Mouse (Mus musculus) liver, embryonic 14.5 days (tissue): ENCODE results near the gene Phf1. TPM values are rescaled to one million over a fixed set of nuclear protein-coding genes. Genes with fewer than 3 reads are reported as not detected.
A peak's percentile ranks its signal among the peaks of the same experiment; 100 is the strongest.

Source experiments
- ATAC-seq: fragments of 200-750 bp; cut with Nextera tagmentation; 2 replicates; pipeline ENCODE4 v1.8.0; 2017; ENCODE audit warnings: moderate number of reproducible peaks, mild to moderate bottlenecking, moderate library complexity; ENCODE audit not compliant: insufficient read depth
- DNase-seq, 3 experiments: peaks; one replicate each; pipeline ENCODE4 v3.0.0-alpha.2; 2012 to 2013; ENCODE audit warnings: low read depth in 3 of 3, low spot score in 3 of 3
- H3K27ac ChIP-seq: fragments of 300-500 bp; sonication (generic); 2 replicates; pipeline ENCODE4 v1.5.1; 2014; ENCODE audit warnings: moderate library complexity, mild to moderate bottlenecking, control low read depth, inconsistent platforms
- H3K27me3 ChIP-seq: fragments of 300-500 bp; sonication (generic); 2 replicates; pipeline ENCODE4 v1.6.1; 2014; ENCODE audit warnings: mild to moderate bottlenecking, low read length, moderate library complexity; ENCODE audit not compliant: control insufficient read depth, insufficient read depth
- H3K36me3 ChIP-seq: fragments of 300-500 bp; sonication (generic); replicated peaks from 2 replicates; pipeline ENCODE4 v1.6.1; 2014; ENCODE audit warnings: low read depth; ENCODE audit not compliant: control insufficient read depth, insufficient read depth
- H3K4me1 ChIP-seq, 2 experiments: fragments of 200-500 bp in 1 of 2; fragments of 300-500 bp in 1 of 2; sonication (generic) in 1 of 2; replicated peaks; 2 replicates each; pipeline ENCODE4 v1.6.1; 2012 to 2014; ENCODE audit warnings: antibody characterized with exemption in 1 of 2, inconsistent platforms in 1 of 2, low read length in 1 of 2; ENCODE audit not compliant: control insufficient read depth in 2 of 2, insufficient read depth in 2 of 2
- H3K4me2 ChIP-seq: fragments of 300-500 bp; sonication (generic); 2 replicates; pipeline ENCODE4 v1.6.1; 2014; ENCODE audit warnings: low read depth, mild to moderate bottlenecking, control low read depth, moderate library complexity
- H3K4me3 ChIP-seq, 2 experiments: fragments of 200-500 bp in 1 of 2; fragments of 300-500 bp in 1 of 2; sonication (generic) in 1 of 2; 2 replicates each; pipeline ENCODE4 v1.5.1; 2012 to 2014; ENCODE audit warnings: low read depth in 2 of 2, low read length in 2 of 2, mild to moderate bottlenecking in 2 of 2, control low read depth in 1 of 2, inconsistent platforms in 1 of 2, moderate library complexity in 1 of 2; ENCODE audit not compliant: insufficient read depth in 1 of 2
- H3K9ac ChIP-seq: fragments of 300-500 bp; sonication (generic); replicated peaks from 2 replicates; pipeline ENCODE4 v1.6.1; 2014; ENCODE audit warnings: mild to moderate bottlenecking, control low read depth, moderate library complexity
- H3K9me3 ChIP-seq: fragments of 300-500 bp; sonication (generic); 2 replicates; pipeline ENCODE4 v1.6.1; 2016; ENCODE audit warnings: low read length, mixed read lengths; ENCODE audit not compliant: control insufficient read depth
- CTCF ChIP-seq: IDR thresholded peaks from 2 replicates; pipeline ENCODE4 v1.5.1; 2016; ENCODE audit warnings: antibody characterized with exemption, low read depth, control low read depth
- EP300 ChIP-seq: IDR thresholded peaks from 2 replicates; pipeline ENCODE4 v1.6.1; 2016; ENCODE audit warnings: antibody characterized with exemption, low read depth
- WGBS: fragments of 180-500 bp; shearing (Covaris S2); extraction: QIAGEN DNeasy Blood & Tissue Kit; methylation state at CpG from one replicate; pipeline ENCODE4 v1.1.7; 2014; ENCODE audit not compliant: insufficient replicate concordance; 5-methylcytosine and 5-hydroxymethylcytosine counted together
- polyA plus RNA-seq, 2 experiments: library from polyadenylated mRNA; depleted of rRNA in 1 of 2; stranded (reverse) in 1 of 2; unstranded in 1 of 2; fragments of >200 nt; fragmentation: Nextera tagmentation in 1 of 2; extraction: Ambion mirVana in 1 of 2; gene quantifications; 2 replicates each; pipeline versions ENCODE4 v1.2.1 to v1.2.3; 2012 to 2014

Gene Phf1
- polyA plus RNA-seq, 2 experiments, result 0.94 to 6.4 TPM

DNA sequence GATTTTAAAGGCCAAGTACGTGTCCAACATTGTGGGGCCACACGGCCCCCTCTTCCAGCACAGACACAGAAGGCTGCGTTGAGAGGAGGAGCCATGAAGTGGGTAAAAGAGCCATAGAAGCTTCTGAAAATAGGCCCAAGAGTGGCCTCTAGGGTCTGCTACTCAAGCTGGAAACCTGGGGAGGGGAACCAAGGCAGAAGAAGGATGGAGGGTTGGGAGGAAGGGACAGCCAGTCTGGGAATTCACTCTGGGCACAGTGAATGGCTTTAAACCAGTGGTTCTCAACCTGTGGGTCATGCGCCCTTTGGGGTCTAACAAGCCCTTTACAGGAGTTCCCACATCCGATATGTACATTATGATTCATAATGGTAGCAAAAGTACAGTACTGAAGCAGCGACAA, 36.4 kb downstream of the Phf1 start:
- no peaks in the 10 kb centered on the region for H3K9me3 ChIP-seq
- no peak for DNase-seq
- no peaks in the 10 kb centered on the region for H3K27me3 ChIP-seq
- no peak for ATAC-seq
- no peak overlapping the region for H3K9ac ChIP-seq
- no peaks in the 10 kb centered on the region for H3K36me3 ChIP-seq
- TF ChIP-seq EP300 (no peak), CTCF (no peak)
- WGBS, result 71% methylated on average over 6 of the region's 6 CpGs
- no peak overlapping the region for H3K4me3 ChIP-seq
- H3K27ac ChIP-seq, result no peak overlapping the region
- H3K4me1 ChIP-seq, result peaks cover 6 to 7% of the 10 kb centered on the region in 2 experiments
- no peak overlapping the region for H3K4me2 ChIP-seq

DNA sequence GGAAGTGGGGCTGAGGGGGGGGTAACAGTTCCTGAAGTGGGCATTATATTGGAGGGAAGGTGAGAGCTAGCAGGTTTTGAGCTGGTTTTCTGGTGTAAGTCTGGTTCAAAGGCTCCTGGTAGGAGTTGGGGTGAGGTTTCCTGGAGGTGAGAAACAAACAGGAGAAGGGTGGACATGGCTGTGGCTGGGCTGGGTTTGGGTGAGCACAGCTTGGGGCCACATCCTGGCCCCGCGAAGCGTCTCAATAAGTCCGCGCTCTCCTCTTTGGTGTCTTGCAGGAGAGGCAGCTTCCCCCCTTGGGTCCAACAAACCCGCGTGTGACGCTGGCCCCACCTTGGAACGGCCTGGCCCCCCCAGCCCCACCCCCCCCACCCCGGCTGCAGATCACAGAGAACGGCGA, 37.4 kb downstream of the Phf1 start:
- 54% methylated on average over 12 of the region's 12 CpGs for WGBS
- DNase-seq, result no peak
- Histone ChIP-seq H3K4me1 (peaks cover 7 to 8% of the 10 kb centered on the region in 2 experiments), H3K4me3 (no peak overlapping the region), H3K36me3 (peaks cover 2% of the 10 kb centered on the region), H3K27ac (no peak overlapping the region), H3K9ac (no peak overlapping the region), H3K27me3 (no peaks in the 10 kb centered on the region), H3K4me2 (no peak overlapping the region), H3K9me3 (no peaks in the 10 kb centered on the region)
- TF ChIP-seq CTCF (no peak), EP300 (no peak)
- no peak for ATAC-seq

DNA sequence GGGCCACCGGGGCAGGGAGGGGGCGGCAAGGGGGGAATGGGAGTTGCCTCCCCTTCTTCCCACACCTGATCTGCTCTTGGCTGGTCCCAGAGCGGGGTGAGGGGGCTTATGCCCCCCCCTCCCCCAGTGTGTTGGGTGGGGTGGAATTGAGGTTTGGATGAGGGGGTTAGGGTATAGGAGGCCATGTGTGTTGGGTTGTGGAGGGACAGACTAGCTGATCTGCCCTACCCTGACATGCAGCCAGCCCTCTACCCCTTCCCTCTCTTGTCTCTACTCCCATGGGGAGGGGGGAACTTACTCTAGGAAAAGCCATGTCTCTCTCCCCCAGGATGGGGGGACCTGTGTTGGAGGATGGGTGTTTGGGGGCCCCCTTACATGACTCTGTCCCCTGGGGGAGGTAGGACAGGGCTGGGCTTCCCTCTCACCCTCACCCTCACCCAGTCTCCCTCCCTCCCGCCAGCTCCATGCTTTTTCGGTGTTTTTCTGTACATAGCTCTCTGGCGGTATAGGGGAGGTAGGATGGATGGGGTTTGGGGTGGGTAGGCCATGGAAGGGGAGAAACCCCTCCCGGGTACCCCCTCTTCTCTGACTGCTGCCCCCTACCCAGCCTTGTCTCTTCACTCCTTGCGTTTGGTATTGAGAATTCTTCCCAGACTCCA, 38.5 kb downstream of the Phf1 start:
- Histone ChIP-seq H3K4me1 (peaks cover 7 to 8% of the 10 kb centered on the region in 2 experiments), H3K4me2 (peak overlapping the region; percentile 83), H3K4me3 (no peak overlapping the region), H3K36me3 (peaks cover 6% of the 10 kb centered on the region), H3K9ac (no peak overlapping the region), H3K27me3 (no peaks in the 10 kb centered on the region), H3K27ac (no peak overlapping the region), H3K9me3 (no peaks in the 10 kb centered on the region)
- TF ChIP-seq CTCF (no peak), EP300 (no peak)
- 63% methylated on average over 8 of the region's 8 CpGs for WGBS
- ATAC-seq (no peak), DNase-seq (no peak)

DNA sequence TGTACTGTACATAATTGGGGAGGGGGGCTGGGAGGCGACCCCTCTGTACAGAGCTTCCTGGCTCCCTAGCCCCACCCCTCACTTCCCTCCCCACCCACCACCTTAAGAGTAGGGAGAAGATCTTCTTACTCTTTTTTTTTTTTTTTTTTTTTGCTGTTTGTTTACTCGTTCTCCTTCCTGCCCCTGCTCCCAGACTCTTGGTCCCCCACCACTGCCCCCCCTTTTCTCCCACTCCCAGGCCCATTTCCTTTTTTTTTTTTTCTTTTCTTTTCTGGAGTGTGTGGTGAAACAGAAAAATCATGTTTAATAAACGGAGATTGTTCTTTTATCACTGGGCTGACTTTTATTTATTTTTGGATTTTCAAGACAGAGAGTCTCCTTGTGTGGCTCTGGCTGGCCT, 39.3 kb downstream of the Phf1 start:
- Histone ChIP-seq H3K27me3 (no peaks in the 10 kb centered on the region), H3K36me3 (peaks cover 10% of the 10 kb centered on the region), H3K4me1 (peaks cover 7 to 8% of the 10 kb centered on the region in 2 experiments), H3K4me2 (peak overlapping the region; percentile 83), H3K9me3 (no peaks in the 10 kb centered on the region), H3K27ac (peak overlapping the region; percentile 46), H3K4me3 (peak overlapping the region; percentile 83 to 84), H3K9ac (peak overlapping the region; percentile 76)
- ATAC-seq, result no peak
- TF ChIP-seq CTCF (no peak), EP300 (no peak)
- WGBS, result 2% methylated on average over 3 of the region's 3 CpGs
- no peak for DNase-seq

DNA sequence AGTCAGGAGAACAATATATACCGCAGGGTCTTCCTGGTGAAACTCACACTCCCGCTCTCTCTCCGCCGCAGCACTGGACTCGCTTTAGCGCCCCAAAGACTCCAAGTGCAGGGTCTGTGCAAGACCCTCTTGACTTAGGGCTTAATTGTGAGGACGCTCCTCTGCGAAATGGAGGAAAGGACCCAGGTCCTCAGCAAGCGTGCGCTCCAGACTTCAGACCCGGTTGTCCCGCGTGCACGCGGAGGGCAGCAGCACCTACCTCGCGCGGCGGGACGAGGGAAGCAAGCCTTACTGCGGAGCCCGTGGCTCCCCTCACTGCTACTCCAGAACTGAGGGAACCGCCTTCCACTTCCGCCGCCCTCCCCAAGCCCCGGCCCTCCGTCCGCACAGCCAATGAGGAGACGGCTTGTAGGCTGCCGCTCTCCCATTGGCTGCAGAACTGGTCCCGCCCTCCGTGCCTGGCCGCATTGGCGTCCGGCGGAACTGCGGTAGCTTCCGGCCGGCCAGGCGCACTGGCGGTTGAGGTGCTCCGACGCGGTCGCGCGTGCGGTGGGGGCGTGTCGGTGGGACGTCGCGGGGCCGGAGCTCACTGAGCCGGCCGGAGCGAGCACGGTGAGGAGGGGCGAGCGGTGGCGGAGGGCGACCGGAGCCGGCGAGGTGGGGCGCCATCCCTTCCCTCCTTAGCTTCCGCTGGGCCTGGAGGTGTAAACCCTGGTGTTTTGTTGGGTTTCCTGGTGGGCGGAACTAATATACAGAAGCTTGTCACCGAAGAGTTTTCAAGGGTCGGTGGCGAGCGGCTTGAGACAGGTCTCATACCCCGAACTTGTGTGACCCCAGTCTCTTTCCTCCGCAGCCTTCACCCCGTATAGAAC, 40.1 kb downstream of the Phf1 start, which contains the start of gene Zbtb9:
Zbtb9 (plus strand) TSS at position 465 of the 872 bp plus-strand sequence.
- H3K4me2 ChIP-seq, result peak within 1 kb of the TSS; percentile 84
- H3K4me3 ChIP-seq, result peak within 1 kb of the TSS; percentile 83 to 84
- WGBS, result under 1% methylated on average over 75 of the region's 75 CpGs
- H3K27ac ChIP-seq, result peak within 1 kb of the TSS; percentile 46
- H3K9me3 ChIP-seq, result no peaks in the 10 kb centered on the region
- peaks cover 7 to 8% of the 10 kb centered on the region in 2 experiments for H3K4me1 ChIP-seq
- TF ChIP-seq CTCF (no peak), EP300 (no peak)
- peak; percentile 92 for DNase-seq
- H3K27me3 ChIP-seq, result no peaks in the 10 kb centered on the region
- peaks cover 10% of the 10 kb centered on the region for H3K36me3 ChIP-seq
- peak; percentile 100 for ATAC-seq
- peak within 1 kb of the TSS; percentile 76 for H3K9ac ChIP-seq
